Mouse (Mus musculus) hindbrain, embryonic 12.5 days (tissue): ENCODE measurements at regions not wholly inside any gene's neighbourhood (a gene's known extent, or its start where the extent isn't known, plus 50 kb on each side); places are given as distances from the start of the nearest gene placed in this dataset.

Experiments
- ATAC-seq: fragments of 200-750 bp; cut with Nextera tagmentation; 2 replicates; pipeline ENCODE4 v1.8.0; 2017; ENCODE audit warnings: moderate TSS enrichment; ENCODE audit not compliant: low FRiP score
- H3K27ac ChIP-seq: fragments of 300-500 bp; sonication (generic); 2 replicates; pipeline ENCODE4 v1.5.1; 2016; ENCODE audit warnings: mild to moderate bottlenecking
- H3K27me3 ChIP-seq: fragments of 300-500 bp; sonication (generic); 2 replicates; pipeline ENCODE4 v1.6.1; 2016; ENCODE audit warnings: mild to moderate bottlenecking
- H3K36me3 ChIP-seq: fragments of 300-500 bp; sonication (generic); 2 replicates; pipeline ENCODE4 v1.6.1; 2016; ENCODE audit warnings: mild to moderate bottlenecking
- H3K4me1 ChIP-seq: fragments of 300-500 bp; sonication (generic); 2 replicates; pipeline ENCODE4 v1.6.1; 2016
- H3K4me2 ChIP-seq: fragments of 300-500 bp; sonication (generic); replicated peaks from 2 replicates; pipeline ENCODE4 v1.6.1; 2016; ENCODE audit warnings: mild to moderate bottlenecking
- H3K4me3 ChIP-seq: fragments of 300-500 bp; sonication (generic); 2 replicates; pipeline ENCODE4 v1.5.1; 2016; ENCODE audit warnings: mild to moderate bottlenecking
- H3K9ac ChIP-seq: fragments of 300-500 bp; sonication (generic); 2 replicates; pipeline ENCODE4 v1.6.1; 2016; ENCODE audit warnings: mild to moderate bottlenecking, moderate library complexity
- H3K9me3 ChIP-seq: fragments of 300-500 bp; sonication (generic); replicated peaks from 2 replicates; pipeline ENCODE4 v1.6.1; 2016; ENCODE audit warnings: mild to moderate bottlenecking
- WGBS: fragments of 180-500 bp; shearing (Covaris S2); methylation state at CpG from one replicate; pipeline ENCODE4 v1.1.7; 2016; 5-methylcytosine and 5-hydroxymethylcytosine counted together

DNA sequence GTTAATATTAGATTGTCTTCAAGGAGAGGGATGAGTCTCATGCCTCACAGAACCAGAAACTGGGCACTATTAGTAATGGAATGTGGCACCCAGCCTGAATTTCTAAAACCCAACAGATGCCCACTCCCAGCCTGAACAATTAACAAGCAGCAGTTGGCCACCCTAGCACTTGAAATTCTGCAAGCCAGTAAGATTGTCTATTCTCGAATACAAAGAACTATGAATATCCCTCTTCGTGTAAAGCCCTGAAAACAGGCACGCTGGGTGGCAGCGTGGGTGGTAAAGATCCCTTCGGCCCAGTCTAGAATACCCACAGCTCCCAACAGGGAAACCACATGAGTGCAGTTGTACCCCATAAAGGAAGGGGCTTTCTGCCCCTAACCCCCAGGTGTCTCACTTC lies 138.0 kb upstream of the Plxnc1 start:
- ATAC-seq: no peak
- H3K9me3 ChIP-seq: no peaks in the 10 kb centered on the region
- 89% methylated on average over 5 of the region's 5 CpGs for WGBS
- no peaks in the 10 kb centered on the region for H3K36me3 ChIP-seq
- no peak overlapping the region for H3K27ac ChIP-seq
- H3K9ac ChIP-seq: no peak overlapping the region
- no peaks in the 10 kb centered on the region for H3K27me3 ChIP-seq
- 0 out of 2 replicates have a peak, but pooled peaks cover 2% of the 10 kb centered on the region for H3K4me1 ChIP-seq
- no peak overlapping the region for H3K4me3 ChIP-seq
- H3K4me2 ChIP-seq: no peak overlapping the region

GRCm38 (mm10) chr10:95079979-95080378 lies 135.3 kb upstream of the Plxnc1 start:
- H3K9ac ChIP-seq: no peak overlapping the region
- WGBS: 92% methylated on average over 5 of the region's 5 CpGs

GRCm38 (mm10) chr10:95076421-95076820 lies 131.8 kb upstream of the Plxnc1 start:
- Histone ChIP-seq H3K9me3 (no peaks in the 10 kb centered on the region), H3K27ac (no peak overlapping the region)
- WGBS: 87% methylated on average over 5 of the region's 5 CpGs

More at GRCm38 (mm10) chr10:95079979-95080378, 135.3 kb upstream of the Plxnc1 start:
- Histone ChIP-seq H3K4me1 (0 out of 2 replicates have a peak, but pooled peaks cover 2% of the 10 kb centered on the region), H3K36me3 (no peaks in the 10 kb centered on the region), H3K9me3 (no peaks in the 10 kb centered on the region), H3K27ac (no peak overlapping the region), H3K4me3 (no peak overlapping the region), H3K4me2 (no peak overlapping the region), H3K27me3 (no peaks in the 10 kb centered on the region)
- no peak for ATAC-seq

GRCm38 (mm10) chr10:95075897-95076296 lies 131.3 kb upstream of the Plxnc1 start:
- H3K9ac ChIP-seq: no peak overlapping the region
- no peak overlapping the region for H3K4me2 ChIP-seq
- H3K27me3 ChIP-seq: no peaks in the 10 kb centered on the region
- H3K4me3 ChIP-seq: no peak overlapping the region
- H3K36me3 ChIP-seq: no peaks in the 10 kb centered on the region
- no peaks in the 10 kb centered on the region for H3K9me3 ChIP-seq
- no peaks in the 10 kb centered on the region for H3K4me1 ChIP-seq
- 69% methylated on average over 4 of the region's 4 CpGs for WGBS
- 0 out of 2 replicates have a peak, but pooled peaks have one; percentile 32 for ATAC-seq
- no peak overlapping the region for H3K27ac ChIP-seq

More at GRCm38 (mm10) chr10:95076421-95076820, 131.8 kb upstream of the Plxnc1 start:
- Histone ChIP-seq H3K4me2 (no peak overlapping the region), H3K9ac (no peak overlapping the region), H3K4me3 (no peak overlapping the region), H3K36me3 (no peaks in the 10 kb centered on the region), H3K4me1 (no peaks in the 10 kb centered on the region), H3K27me3 (no peaks in the 10 kb centered on the region)
- no peak for ATAC-seq

- no peak overlapping the region for H3K9ac ChIP-seq
- ATAC-seq: no peak
- H3K4me3 ChIP-seq: no peak overlapping the region
- no peak overlapping the region for H3K4me2 ChIP-seq
- H3K27me3 ChIP-seq: no peaks in the 10 kb centered on the region
- H3K36me3 ChIP-seq: no peaks in the 10 kb centered on the region
- H3K9me3 ChIP-seq: no peaks in the 10 kb centered on the region
- H3K4me1 ChIP-seq: no peaks in the 10 kb centered on the region
- 68% methylated on average over 5 of the region's 5 CpGs for WGBS
- H3K27ac ChIP-seq: no peak overlapping the region
Observed at GRCm38 (mm10) chr10:95074959-95075590, 130.4 kb upstream of the Plxnc1 start.

DNA sequence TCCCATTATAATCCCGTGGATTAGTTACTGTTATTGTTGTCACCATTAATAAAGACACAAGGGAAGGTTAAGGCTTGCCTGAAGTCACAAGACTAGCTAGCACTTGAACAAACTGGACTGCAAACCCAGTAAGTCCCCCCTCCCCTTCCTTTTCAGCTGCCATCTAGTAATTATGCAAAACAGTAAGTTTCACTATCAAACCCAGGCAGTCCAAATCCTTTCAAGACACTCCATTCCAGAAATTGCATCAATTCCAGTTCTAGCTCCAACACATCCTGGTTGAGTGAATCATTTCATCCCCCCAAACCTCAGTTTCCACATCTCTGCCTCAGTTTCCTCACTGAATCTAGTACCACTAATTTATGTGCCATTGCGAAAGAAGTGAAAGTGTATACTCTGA lies 129.7 kb upstream of the Plxnc1 start:
- Histone ChIP-seq H3K27me3 (no peaks in the 10 kb centered on the region), H3K36me3 (no peaks in the 10 kb centered on the region), H3K4me3 (no peak overlapping the region), H3K4me1 (no peaks in the 10 kb centered on the region), H3K9me3 (no peaks in the 10 kb centered on the region), H3K9ac (no peak overlapping the region), H3K27ac (no peak overlapping the region), H3K4me2 (no peak overlapping the region)
- no peak for ATAC-seq
- WGBS: 89% methylated on average over 2 of the region's 2 CpGs

GRCm38 (mm10) chr10:95067971-95068370 lies 123.3 kb upstream of the Plxnc1 start:
- H3K27me3 ChIP-seq: no peaks in the 10 kb centered on the region
- WGBS: 84% methylated on average over 10 of the region's 10 CpGs
- no peaks in the 10 kb centered on the region for H3K36me3 ChIP-seq
- no peaks in the 10 kb centered on the region for H3K9me3 ChIP-seq
- H3K27ac ChIP-seq: no peak overlapping the region
- no peak overlapping the region for H3K4me2 ChIP-seq
- no peaks in the 10 kb centered on the region for H3K4me1 ChIP-seq
- no peak for ATAC-seq
- H3K4me3 ChIP-seq: no peak overlapping the region
- H3K9ac ChIP-seq: no peak overlapping the region

- ATAC-seq: no peak
- Histone ChIP-seq H3K4me1 (no peaks in the 10 kb centered on the region), H3K36me3 (no peaks in the 10 kb centered on the region), H3K27ac (no peak overlapping the region), H3K9ac (no peak overlapping the region), H3K4me3 (no peak overlapping the region), H3K4me2 (no peak overlapping the region), H3K27me3 (no peaks in the 10 kb centered on the region), H3K9me3 (no peaks in the 10 kb centered on the region)
- WGBS: 83% methylated on average over 6 of the region's 6 CpGs
Observed at GRCm38 (mm10) chr10:95066774-95067173, 122.1 kb upstream of the Plxnc1 start.

DNA sequence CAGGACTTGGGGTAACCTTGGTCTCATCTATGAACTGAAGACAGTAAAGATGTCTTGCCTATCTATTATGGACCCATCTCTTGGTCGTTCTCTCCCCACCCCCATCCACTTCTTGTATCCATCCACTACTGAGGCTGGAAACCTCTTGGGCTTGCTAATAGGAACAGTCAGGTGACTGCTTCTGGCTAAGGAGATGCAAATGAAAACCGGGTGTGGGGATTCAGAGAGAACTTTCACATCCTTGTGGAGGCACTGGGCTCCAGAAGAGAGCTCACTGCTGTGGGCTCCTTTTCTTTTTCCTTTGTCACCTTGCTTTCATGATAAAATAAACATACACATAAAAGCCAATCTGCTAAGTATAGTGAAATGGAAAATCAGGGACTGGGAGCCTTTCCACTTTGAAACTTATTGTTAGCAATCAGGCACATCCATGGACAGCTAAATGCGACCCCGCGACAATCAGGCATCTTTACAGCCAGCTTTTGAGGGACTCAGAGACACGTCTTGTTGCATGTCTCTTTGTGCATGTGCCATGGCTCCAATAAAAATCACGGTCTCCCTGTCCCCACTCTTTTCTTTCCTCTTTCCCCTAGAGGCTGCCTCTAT lies 115.0 kb upstream of the Plxnc1 start:
- ATAC-seq: no peak
- Histone ChIP-seq H3K4me2 (no peak overlapping the region), H3K27ac (no peak overlapping the region), H3K36me3 (no peaks in the 10 kb centered on the region), H3K9ac (no peak overlapping the region), H3K4me3 (no peak overlapping the region), H3K27me3 (no peaks in the 10 kb centered on the region), H3K4me1 (no peaks in the 10 kb centered on the region), H3K9me3 (no peaks in the 10 kb centered on the region)
- 71% methylated on average over 7 of the region's 7 CpGs for WGBS

- Histone ChIP-seq H3K27ac (no peak overlapping the region), H3K9me3 (no peaks in the 10 kb centered on the region), H3K4me1 (no peaks in the 10 kb centered on the region), H3K36me3 (no peaks in the 10 kb centered on the region), H3K4me2 (no peak overlapping the region), H3K27me3 (no peaks in the 10 kb centered on the region), H3K9ac (no peak overlapping the region), H3K4me3 (no peak overlapping the region)
- 83% methylated on average over 9 of the region's 9 CpGs for WGBS
- no peak for ATAC-seq
Observed at GRCm38 (mm10) chr10:95059078-95059477, 114.4 kb upstream of the Plxnc1 start.

- H3K4me3 ChIP-seq: no peak overlapping the region
- no peak for ATAC-seq
- no peak overlapping the region for H3K9ac ChIP-seq
- no peaks in the 10 kb centered on the region for H3K27me3 ChIP-seq
- no peaks in the 10 kb centered on the region for H3K9me3 ChIP-seq
- H3K27ac ChIP-seq: no peak overlapping the region
- H3K4me1 ChIP-seq: peaks cover 5% of the 10 kb centered on the region
- H3K36me3 ChIP-seq: no peaks in the 10 kb centered on the region
- WGBS: 76% methylated on average over 9 of the region's 9 CpGs
- no peak overlapping the region for H3K4me2 ChIP-seq
Observed at GRCm38 (mm10) chr10:95057051-95057714, 112.5 kb upstream of the Plxnc1 start.

DNA sequence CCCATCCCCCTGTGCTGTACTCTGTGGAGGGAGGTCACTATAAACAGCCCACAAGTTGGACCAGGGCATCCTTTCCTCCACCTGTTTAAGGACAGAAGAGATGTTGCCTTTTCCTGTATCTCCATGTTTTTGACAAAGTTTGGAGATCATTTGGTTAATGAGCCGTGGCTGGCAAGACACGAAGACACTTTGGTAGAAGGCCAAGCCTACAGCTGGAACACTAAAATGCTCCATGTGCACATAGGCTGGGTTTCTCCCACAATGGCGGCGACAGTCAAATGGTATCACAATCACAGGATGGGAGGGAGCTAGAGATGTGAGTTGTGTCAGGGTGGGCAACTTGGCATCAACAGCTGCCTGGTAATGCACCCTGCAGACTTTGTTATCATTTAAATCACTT lies 111.9 kb upstream of the Plxnc1 start:
- H3K27ac ChIP-seq: no peak overlapping the region
- H3K27me3 ChIP-seq: no peaks in the 10 kb centered on the region
- WGBS: 86% methylated on average over 4 of the region's 4 CpGs
- H3K36me3 ChIP-seq: no peaks in the 10 kb centered on the region
- no peak overlapping the region for H3K9ac ChIP-seq
- no peaks in the 10 kb centered on the region for H3K9me3 ChIP-seq
- ATAC-seq: no peak
- H3K4me3 ChIP-seq: no peak overlapping the region
- H3K4me1 ChIP-seq: peaks cover 5% of the 10 kb centered on the region
- no peak overlapping the region for H3K4me2 ChIP-seq

- no peaks in the 10 kb centered on the region for H3K9me3 ChIP-seq
- H3K4me3 ChIP-seq: no peak overlapping the region
- H3K4me1 ChIP-seq: peaks cover 5% of the 10 kb centered on the region
- H3K27me3 ChIP-seq: no peaks in the 10 kb centered on the region
- no peak overlapping the region for H3K4me2 ChIP-seq
- no peaks in the 10 kb centered on the region for H3K36me3 ChIP-seq
- no peak overlapping the region for H3K9ac ChIP-seq
- 90% methylated on average over 3 of the region's 3 CpGs for WGBS
- ATAC-seq: no peak
- H3K27ac ChIP-seq: no peak overlapping the region
Observed at GRCm38 (mm10) chr10:95054869-95055268, 110.2 kb upstream of the Plxnc1 start.
